Mouse (Mus musculus): ENCODE data around the gene Crxos. TPM values are rescaled to one million over a fixed set of nuclear protein-coding genes. Genes with fewer than 3 reads are reported as not detected.

The Crxos gene
- polyA plus RNA-seq, 1 experiment = 0.55 TPM

- DNase-seq = no peak
- Histone ChIP-seq H3K27me3 (ENCODE audit: control insufficient read depth, insufficient read depth, low read length) (no peaks in the 10 kb centered on the region), H3K4me1 (replicated peaks; ENCODE audit: control insufficient read depth, insufficient read depth, low read length) (peaks cover 20% of the 10 kb centered on the region), H3K36me3 (ENCODE audit: control insufficient read depth, insufficient read depth, low read length) (peaks cover 41% of the 10 kb centered on the region), H3K27ac (ENCODE audit: control insufficient read depth, insufficient read depth, low read length) (no peak overlapping the region), H3K4me3 (ENCODE audit: control insufficient read depth, insufficient read depth, low read length) (peak overlapping the region; percentile 92)
- WGBS = 10% methylated on average over 8 of the region's 8 CpGs
- TF ChIP-seq CTCF (IDR thresholded peaks at IDR 0.05; ENCODE audit: borderline replicate concordance, control insufficient read depth, extremely low read depth, insufficient read depth, low read length, poor library complexity) (no peak), POLR2A (IDR thresholded peaks at IDR 0.05; ENCODE audit: control insufficient read depth, extremely low read depth, insufficient read depth, low read length, poor library complexity) (no peak)
Measured at GRCm38 (mm10) chr7:15945211-15945610, 62.8 kb downstream of the Crxos start.

GRCm38 (mm10) chr7:15945721-15946536 lies 63.5 kb downstream of the Crxos start, which contains the start of gene Nop53:
Gene Nop53, minus strand, starts transcription at chr7:15946074.
- no peaks in the 10 kb centered on the region for H3K27me3 ChIP-seq (ENCODE audit: control insufficient read depth, insufficient read depth, low read length)
- H3K27ac ChIP-seq (ENCODE audit: control insufficient read depth, insufficient read depth, low read length) = peak within 1 kb of the TSS; percentile 71
- peak within 1 kb of the TSS; percentile 92 for H3K4me3 ChIP-seq (ENCODE audit: control insufficient read depth, insufficient read depth, low read length)
- WGBS = 2% methylated on average over 59 of the region's 59 CpGs
- peaks cover 25% of the 10 kb centered on the region for H3K4me1 ChIP-seq (replicated peaks; ENCODE audit: control insufficient read depth, insufficient read depth, low read length)
- no peak for TF ChIP-seq CTCF (IDR thresholded peaks at IDR 0.05; ENCODE audit: borderline replicate concordance, control insufficient read depth, extremely low read depth, insufficient read depth, low read length, poor library complexity)
- peak; percentile 60; the same call in 1 of the 2 replicates for TF ChIP-seq POLR2A (IDR thresholded peaks at IDR 0.05; ENCODE audit: control insufficient read depth, extremely low read depth, insufficient read depth, low read length, poor library complexity)
- peak; percentile 85 for DNase-seq
- peaks cover 34% of the 10 kb centered on the region for H3K36me3 ChIP-seq (ENCODE audit: control insufficient read depth, insufficient read depth, low read length)

- TF ChIP-seq CTCF (IDR thresholded peaks at IDR 0.05; ENCODE audit: borderline replicate concordance, control insufficient read depth, extremely low read depth, insufficient read depth, low read length, poor library complexity) (no peak), POLR2A (IDR thresholded peaks at IDR 0.05; ENCODE audit: control insufficient read depth, extremely low read depth, insufficient read depth, low read length, poor library complexity) (no peak)
- H3K36me3 ChIP-seq (ENCODE audit: control insufficient read depth, insufficient read depth, low read length) = peaks cover 16% of the 10 kb centered on the region
- no peak overlapping the region for H3K27ac ChIP-seq (ENCODE audit: control insufficient read depth, insufficient read depth, low read length)
- H3K4me1 ChIP-seq (replicated peaks; ENCODE audit: control insufficient read depth, insufficient read depth, low read length) = peaks cover 25% of the 10 kb centered on the region
- DNase-seq = no peak
- 57% methylated on average over 4 of the region's 4 CpGs for WGBS
- H3K27me3 ChIP-seq (ENCODE audit: control insufficient read depth, insufficient read depth, low read length) = no peaks in the 10 kb centered on the region
- H3K4me3 ChIP-seq (ENCODE audit: control insufficient read depth, insufficient read depth, low read length) = no peak overlapping the region
Measured at GRCm38 (mm10) chr7:15947653-15948260, 65.3 kb downstream of the Crxos start.

- Histone ChIP-seq H3K4me3 (ENCODE audit: control insufficient read depth, insufficient read depth, low read length) (peak overlapping the region; percentile 25), H3K27ac (ENCODE audit: control insufficient read depth, insufficient read depth, low read length) (no peak overlapping the region), H3K4me1 (replicated peaks; ENCODE audit: control insufficient read depth, insufficient read depth, low read length) (peaks cover 25% of the 10 kb centered on the region), H3K27me3 (ENCODE audit: control insufficient read depth, insufficient read depth, low read length) (peaks cover 2% of the 10 kb centered on the region; the same call in 1 of the 2 replicates), H3K36me3 (ENCODE audit: control insufficient read depth, insufficient read depth, low read length) (peaks cover 9% of the 10 kb centered on the region)
- DNase-seq = peak; percentile 80
- under 1% methylated on average over 23 of the region's 23 CpGs for WGBS
- TF ChIP-seq CTCF (IDR thresholded peaks at IDR 0.05; ENCODE audit: borderline replicate concordance, control insufficient read depth, extremely low read depth, insufficient read depth, low read length, poor library complexity) = peak; percentile 83
- no peak for TF ChIP-seq POLR2A (IDR thresholded peaks at IDR 0.05; ENCODE audit: control insufficient read depth, extremely low read depth, insufficient read depth, low read length, poor library complexity)
Measured at GRCm38 (mm10) chr7:15948381-15948941, 66.0 kb downstream of the Crxos start.

- Histone ChIP-seq H3K4me3 (ENCODE audit: control insufficient read depth, insufficient read depth, low read length) (no peak overlapping the region), H3K4me1 (replicated peaks; ENCODE audit: control insufficient read depth, insufficient read depth, low read length) (peaks cover 25% of the 10 kb centered on the region), H3K27ac (ENCODE audit: control insufficient read depth, insufficient read depth, low read length) (no peak overlapping the region), H3K27me3 (ENCODE audit: control insufficient read depth, insufficient read depth, low read length) (peaks cover 5% of the 10 kb centered on the region; the same call in 1 of the 2 replicates), H3K36me3 (ENCODE audit: control insufficient read depth, insufficient read depth, low read length) (peaks cover under 1% of the 10 kb centered on the region; the same call in 1 of the 2 replicates)
- 5% methylated on average over 7 of the region's 7 CpGs for WGBS
- TF ChIP-seq POLR2A (IDR thresholded peaks at IDR 0.05; ENCODE audit: control insufficient read depth, extremely low read depth, insufficient read depth, low read length, poor library complexity) = no peak
- peak; percentile 22 for DNase-seq
Measured at GRCm38 (mm10) chr7:15949216-15949790, 66.9 kb downstream of the Crxos start.

- H3K27ac ChIP-seq (ENCODE audit: control insufficient read depth, insufficient read depth, low read length) = no peak overlapping the region
- H3K36me3 ChIP-seq (ENCODE audit: control insufficient read depth, insufficient read depth, low read length) = no peaks in the 10 kb centered on the region
- H3K27me3 ChIP-seq (ENCODE audit: control insufficient read depth, insufficient read depth, low read length) = peaks cover 6% of the 10 kb centered on the region; the same call in 1 of the 2 replicates
- 86% methylated on average over 15 of the region's 15 CpGs for WGBS
- DNase-seq = no peak
- no peak overlapping the region for H3K4me3 ChIP-seq (ENCODE audit: control insufficient read depth, insufficient read depth, low read length)
- H3K4me1 ChIP-seq (replicated peaks; ENCODE audit: control insufficient read depth, insufficient read depth, low read length) = peaks cover 23% of the 10 kb centered on the region
- TF ChIP-seq POLR2A (IDR thresholded peaks at IDR 0.05; ENCODE audit: control insufficient read depth, extremely low read depth, insufficient read depth, low read length, poor library complexity) = no peak
- no peak for TF ChIP-seq CTCF (IDR thresholded peaks at IDR 0.05; ENCODE audit: borderline replicate concordance, control insufficient read depth, extremely low read depth, insufficient read depth, low read length, poor library complexity)
Measured at GRCm38 (mm10) chr7:15950008-15950407, 67.6 kb downstream of the Crxos start.
